Mouse (Mus musculus) limb, embryonic 15.5 days (tissue): ENCODE measurements at regions not wholly inside any gene's neighbourhood (a gene's known extent, or its start where the extent isn't known, plus 50 kb on each side); places are given as distances from the start of the nearest gene placed in this dataset.

Experiments
- ATAC-seq: fragments of 200-750 bp; cut with Nextera tagmentation; 2 replicates; pipeline ENCODE4 v1.8.0; 2017; ENCODE audit warnings: low read depth, moderate TSS enrichment; ENCODE audit not compliant: insufficient number of reproducible peaks, low FRiP score, low TSS enrichment
- H3K27ac ChIP-seq: fragments of 300-500 bp; sonication (generic); 2 replicates; pipeline ENCODE4 v1.5.1; 2015; ENCODE audit warnings: moderate library complexity, mild to moderate bottlenecking, inconsistent platforms
- H3K27me3 ChIP-seq: fragments of 300-500 bp; sonication (generic); 2 replicates; pipeline ENCODE4 v1.6.1; 2015; ENCODE audit warnings: inconsistent platforms
- H3K36me3 ChIP-seq: fragments of 300-500 bp; sonication (generic); 2 replicates; pipeline ENCODE4 v1.6.1; 2015; ENCODE audit warnings: inconsistent platforms
- H3K4me1 ChIP-seq: fragments of 300-500 bp; sonication (generic); 2 replicates; pipeline ENCODE4 v1.6.1; 2015; ENCODE audit warnings: inconsistent platforms
- H3K4me2 ChIP-seq: fragments of 300-500 bp; sonication (generic); 2 replicates; pipeline ENCODE4 v1.6.1; 2015; ENCODE audit warnings: mild to moderate bottlenecking, inconsistent platforms
- H3K4me3 ChIP-seq: fragments of 300-500 bp; sonication (generic); 2 replicates; pipeline ENCODE4 v1.5.1; 2015; ENCODE audit warnings: mild to moderate bottlenecking, inconsistent platforms
- H3K9ac ChIP-seq: fragments of 300-500 bp; sonication (generic); 2 replicates; pipeline ENCODE4 v1.6.1; 2015; ENCODE audit warnings: inconsistent platforms
- H3K9me3 ChIP-seq: fragments of 300-500 bp; sonication (generic); 2 replicates; pipeline ENCODE4 v1.6.1; 2016; ENCODE audit warnings: inconsistent platforms
- WGBS: fragments of 180-500 bp; shearing (Covaris S2); methylation state at CpG from one replicate; pipeline ENCODE4 v1.1.7; 2015; 5-methylcytosine and 5-hydroxymethylcytosine counted together

DNA sequence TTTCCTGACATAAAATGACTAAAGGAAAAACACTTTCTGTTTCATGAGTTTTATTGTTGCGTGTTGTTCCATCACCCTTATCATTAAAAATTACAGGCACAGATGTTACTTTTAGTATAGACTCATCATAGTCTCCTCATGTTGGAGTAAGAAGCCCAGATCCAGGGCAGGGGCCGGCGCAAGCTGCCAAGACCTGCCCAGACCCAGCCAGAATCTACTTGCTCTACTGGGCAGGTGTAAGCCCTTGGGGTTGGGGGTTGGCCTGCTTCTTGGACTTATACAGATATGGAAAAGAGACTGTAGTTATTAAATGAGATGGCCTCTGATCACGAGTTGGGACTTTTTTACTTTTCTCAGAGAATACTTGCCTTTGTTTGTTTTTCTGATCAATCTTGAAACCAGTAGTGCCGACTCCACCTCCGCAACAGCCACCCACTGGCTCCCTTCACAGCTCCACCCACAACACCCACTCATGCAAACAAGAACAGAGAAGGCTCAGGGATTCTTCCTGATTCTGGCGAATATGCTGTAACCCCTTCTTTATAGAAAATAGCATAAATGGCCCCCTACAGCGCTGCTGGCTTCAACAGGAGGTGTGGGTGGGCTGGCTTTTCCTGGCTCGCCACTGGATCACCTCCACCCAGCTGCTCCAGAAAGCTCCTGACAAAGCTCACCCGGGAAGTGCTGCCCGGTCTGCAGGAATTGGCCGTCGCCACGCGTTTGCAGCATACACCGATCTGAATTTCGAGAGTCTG is 689.9 kb upstream of the Car8 start:
- no peak for ATAC-seq
- Histone ChIP-seq H3K9me3 (no peaks in the 10 kb centered on the region), H3K36me3 (no peaks in the 10 kb centered on the region), H3K4me1 (peaks cover 4% of the 10 kb centered on the region; the same call in 1 of the 2 replicates), H3K27ac (no peak overlapping the region), H3K27me3 (no peaks in the 10 kb centered on the region), H3K9ac (no peak overlapping the region), H3K4me3 (no peak overlapping the region), H3K4me2 (no peak overlapping the region)
- WGBS: 57% methylated on average over 17 of the region's 17 CpGs

DNA sequence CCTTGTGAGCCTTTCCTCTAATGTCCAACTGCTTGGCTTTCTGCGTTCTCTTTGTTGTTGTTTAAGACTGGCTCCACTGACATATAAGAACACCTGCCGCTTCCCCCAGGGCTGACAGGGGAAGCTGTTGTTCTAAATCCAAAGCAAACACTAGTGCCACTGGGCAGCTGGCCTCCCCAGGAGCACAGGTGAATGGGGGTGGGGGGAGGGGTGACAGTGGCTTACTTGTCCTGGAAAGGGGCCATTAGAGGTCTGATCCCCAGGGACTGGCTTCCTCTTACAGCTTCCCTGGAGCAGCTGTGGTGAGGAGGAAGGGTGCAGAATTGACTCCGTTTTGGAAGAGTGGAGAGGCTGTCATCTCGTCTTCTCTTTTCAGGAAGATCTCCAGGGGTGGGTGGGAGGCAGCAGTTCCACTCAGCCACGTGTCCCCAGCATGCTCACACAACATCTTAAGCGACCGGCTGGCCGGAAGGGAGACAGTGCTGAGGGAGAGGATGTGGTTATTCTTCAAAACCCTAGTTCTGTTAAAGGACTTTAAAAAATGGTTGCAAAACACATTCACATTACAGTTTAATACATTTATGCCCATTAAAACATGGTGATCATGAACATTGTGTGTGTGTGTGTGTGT is 688.5 kb upstream of the Car8 start:
- no peak overlapping the region for H3K27ac ChIP-seq
- 0 out of 2 replicates have a peak, but pooled peaks cover 7% of the 10 kb centered on the region for H3K27me3 ChIP-seq
- H3K4me2 ChIP-seq: no peak overlapping the region
- no peaks in the 10 kb centered on the region for H3K9me3 ChIP-seq
- 39% methylated on average over 8 of the region's 8 CpGs for WGBS
- no peak overlapping the region for H3K4me3 ChIP-seq
- H3K9ac ChIP-seq: no peak overlapping the region
- H3K36me3 ChIP-seq: no peaks in the 10 kb centered on the region
- no peak for ATAC-seq
- H3K4me1 ChIP-seq: peaks cover 4% of the 10 kb centered on the region; the same call in 1 of the 2 replicates

DNA sequence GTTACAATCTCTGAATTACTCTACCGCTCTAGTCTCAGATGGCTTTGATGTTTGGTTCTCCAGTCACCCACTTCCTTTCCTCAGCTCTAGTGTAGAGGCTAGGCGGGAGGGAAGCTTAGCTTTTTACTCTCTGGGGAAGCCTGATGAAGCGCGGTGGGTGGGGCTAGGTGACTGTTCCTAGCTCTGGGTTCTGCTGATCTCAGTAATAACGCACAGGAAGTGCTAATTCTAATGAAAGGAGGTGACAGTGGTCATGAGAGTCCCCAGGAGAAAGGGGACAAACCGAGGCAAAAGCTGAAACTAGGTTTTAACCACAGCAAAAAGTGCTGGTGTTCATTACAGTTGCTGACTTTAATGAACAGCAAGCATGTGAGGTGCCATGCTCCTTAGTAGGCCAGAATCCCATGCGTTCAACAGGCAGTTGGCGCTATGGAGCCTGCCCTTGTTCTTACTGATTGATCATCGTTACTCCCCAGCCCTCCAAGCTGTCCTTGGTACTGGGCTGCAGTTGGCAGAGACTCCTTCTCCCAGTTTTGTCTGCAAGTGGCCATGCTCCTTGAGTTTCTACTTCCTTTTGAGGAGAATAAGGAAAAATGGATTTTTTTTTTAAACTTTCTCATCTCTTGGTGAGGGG is 687.9 kb upstream of the Car8 start:
- ATAC-seq: no peak
- no peak overlapping the region for H3K4me2 ChIP-seq
- peaks cover 10% of the 10 kb centered on the region for H3K4me1 ChIP-seq
- H3K27me3 ChIP-seq: peaks cover 9% of the 10 kb centered on the region; the same call in 1 of the 2 replicates
- 42% methylated on average over 9 of the region's 9 CpGs for WGBS
- H3K36me3 ChIP-seq: no peaks in the 10 kb centered on the region
- H3K9me3 ChIP-seq: no peaks in the 10 kb centered on the region
- H3K27ac ChIP-seq: no peak overlapping the region
- no peak overlapping the region for H3K9ac ChIP-seq
- no peak overlapping the region for H3K4me3 ChIP-seq

DNA sequence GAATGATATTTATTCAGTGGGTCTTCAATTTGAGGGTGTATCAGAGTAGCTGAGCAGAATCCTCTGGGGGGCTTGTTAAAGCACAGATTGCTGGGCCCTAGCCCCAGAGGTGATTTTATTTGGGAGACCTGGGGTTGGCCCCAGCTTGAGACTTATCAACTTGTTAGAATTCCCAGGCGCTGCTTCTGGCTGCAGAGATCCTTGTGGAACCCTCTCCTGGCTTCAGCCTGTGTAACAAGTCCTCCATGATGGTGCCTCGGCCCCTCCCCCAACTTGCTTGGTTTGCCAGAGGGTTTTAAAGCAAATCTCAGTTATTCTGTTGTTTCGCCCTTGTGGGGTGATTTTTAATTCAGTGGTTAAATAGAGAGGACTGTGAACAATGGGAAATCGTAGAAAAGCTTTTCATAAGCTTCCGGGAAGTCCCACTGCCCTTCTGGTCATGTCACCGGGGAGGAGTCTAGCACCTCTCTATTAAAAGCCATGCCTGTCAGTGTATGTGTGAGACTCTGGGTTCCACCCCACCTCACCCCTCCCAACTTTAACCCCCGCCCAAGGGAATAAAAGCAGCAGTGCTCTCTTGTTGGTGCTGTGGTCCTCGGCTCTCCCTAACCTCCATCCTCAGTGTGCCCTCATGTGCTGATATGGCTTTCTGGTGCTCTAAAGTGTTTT is 684.0 kb upstream of the Car8 start:
- peaks cover 13% of the 10 kb centered on the region for H3K4me1 ChIP-seq

DNA sequence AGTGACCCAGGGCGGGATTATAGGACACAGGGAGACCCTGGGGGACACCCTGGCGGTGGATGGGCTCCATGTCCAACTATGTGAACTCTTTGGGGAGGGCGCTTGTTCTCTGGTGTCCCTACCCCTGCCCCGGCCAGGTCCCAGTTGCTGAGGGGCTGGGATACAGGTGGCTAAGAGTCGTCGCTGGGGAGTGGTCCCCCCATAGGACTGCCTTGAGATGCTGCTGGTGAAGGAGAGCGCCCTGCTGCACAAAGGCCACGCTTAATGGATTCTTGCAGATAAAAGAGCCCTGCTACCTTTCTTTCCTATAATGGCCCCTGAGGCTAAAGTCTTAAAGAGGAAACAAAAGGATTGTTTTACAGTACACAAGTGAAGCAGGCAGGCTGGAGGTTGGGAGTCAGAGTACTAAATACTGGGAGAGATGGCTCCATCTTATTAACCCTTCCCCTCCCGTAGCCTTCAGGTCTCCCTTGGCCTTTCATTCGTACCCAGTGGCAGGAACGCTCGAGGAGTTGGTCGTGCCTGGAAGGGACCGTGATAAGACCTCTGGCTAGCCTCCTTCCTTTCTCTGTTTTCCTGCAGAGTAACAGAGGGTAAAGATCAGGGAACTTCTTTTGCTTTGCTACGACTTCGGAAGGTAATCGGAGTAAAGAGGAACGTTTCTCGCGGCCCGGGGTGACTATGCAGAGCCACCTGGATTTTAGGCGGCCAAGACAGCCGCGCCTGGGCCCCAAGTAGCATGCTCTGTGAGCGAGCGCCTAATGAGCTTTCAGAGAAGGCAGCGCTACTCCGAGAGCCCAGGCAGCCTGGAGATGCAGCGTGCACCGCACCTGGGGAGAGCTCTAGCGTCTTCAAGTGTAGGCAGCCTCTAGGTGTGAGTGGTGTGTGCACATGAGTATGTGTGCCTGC is 682.9 kb upstream of the Car8 start:
- ATAC-seq: no peak
- H3K4me3 ChIP-seq: peak overlapping the region; percentile 15; the same call in 1 of the 2 replicates
- H3K36me3 ChIP-seq: no peaks in the 10 kb centered on the region
- H3K9ac ChIP-seq: no peak overlapping the region
- peaks cover 16% of the 10 kb centered on the region for H3K27me3 ChIP-seq
- no peaks in the 10 kb centered on the region for H3K9me3 ChIP-seq
- peaks cover 12% of the 10 kb centered on the region for H3K4me1 ChIP-seq
- H3K27ac ChIP-seq: no peak overlapping the region
- 15% methylated on average over 31 of the region's 31 CpGs for WGBS
- H3K4me2 ChIP-seq: peak overlapping the region; percentile 42

More for the DNA sequence above, 684.0 kb upstream of the Car8 start:
- Histone ChIP-seq H3K4me2 (no peak overlapping the region), H3K36me3 (no peaks in the 10 kb centered on the region), H3K27me3 (peaks cover 16% of the 10 kb centered on the region), H3K9me3 (no peaks in the 10 kb centered on the region), H3K9ac (no peak overlapping the region), H3K4me3 (no peak overlapping the region), H3K27ac (no peak overlapping the region)
- ATAC-seq: no peak
- WGBS: 55% methylated on average over 8 of the region's 8 CpGs

DNA sequence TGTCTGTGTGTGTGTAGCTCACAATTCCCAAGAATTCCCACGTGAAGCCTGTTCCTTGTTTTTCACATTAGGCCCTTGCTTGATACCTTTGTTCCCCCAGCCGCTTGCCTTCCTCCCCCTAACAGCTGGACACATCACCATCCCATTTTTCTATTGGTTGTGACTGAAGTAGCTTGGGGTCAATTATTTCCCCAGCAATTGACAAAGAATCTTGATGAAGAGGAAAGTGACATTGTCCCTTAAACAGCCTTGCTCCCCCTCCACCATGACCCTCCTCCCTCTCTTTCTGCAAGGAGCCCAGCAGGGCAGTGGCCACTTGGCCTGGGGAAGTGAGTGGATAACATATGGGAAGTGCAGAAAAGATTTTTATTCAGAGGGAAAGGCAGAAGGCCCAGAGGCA is 681.5 kb upstream of the Car8 start:
- WGBS: 60% methylated on average over 2 of the region's 2 CpGs
- no peak for ATAC-seq
- H3K36me3 ChIP-seq: no peaks in the 10 kb centered on the region
- peaks cover 16% of the 10 kb centered on the region for H3K27me3 ChIP-seq
- H3K9ac ChIP-seq: no peak overlapping the region
- H3K4me3 ChIP-seq: no peak overlapping the region
- H3K9me3 ChIP-seq: no peaks in the 10 kb centered on the region
- H3K27ac ChIP-seq: no peak overlapping the region
- H3K4me1 ChIP-seq: peaks cover 9% of the 10 kb centered on the region
- no peak overlapping the region for H3K4me2 ChIP-seq

DNA sequence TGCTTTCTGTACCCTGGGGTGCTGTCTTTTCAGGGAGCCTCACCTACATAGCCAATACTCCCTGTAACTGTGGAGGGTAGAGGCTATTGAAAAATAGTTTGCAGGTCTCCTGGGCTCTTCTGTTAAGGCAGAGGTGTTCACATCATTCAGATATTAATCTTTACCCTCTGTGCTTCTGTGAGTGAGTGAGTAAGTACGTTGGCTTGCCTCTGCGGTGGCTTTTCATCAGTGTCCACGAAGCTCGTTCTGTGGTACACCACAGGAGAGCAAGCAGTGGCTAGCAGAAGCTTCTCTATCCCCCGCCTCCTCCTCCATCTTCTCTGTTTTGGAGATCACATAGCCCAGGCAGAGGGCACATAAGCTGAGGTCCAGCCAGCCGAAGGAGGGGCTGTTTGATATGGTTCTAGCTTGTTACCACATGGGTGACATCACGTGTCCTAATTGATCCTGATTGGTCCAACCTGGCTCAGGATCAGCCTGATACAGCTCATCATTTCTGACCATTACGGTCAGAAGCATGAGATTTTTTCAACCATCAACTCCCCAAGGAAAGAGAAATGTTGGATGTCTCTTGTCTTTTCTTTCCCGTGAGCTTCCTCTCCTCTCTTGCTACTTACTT is 680.6 kb upstream of the Car8 start:
- Histone ChIP-seq H3K9ac (no peak overlapping the region), H3K4me3 (no peak overlapping the region), H3K4me1 (peaks cover 9% of the 10 kb centered on the region), H3K36me3 (no peaks in the 10 kb centered on the region), H3K4me2 (no peak overlapping the region), H3K9me3 (no peaks in the 10 kb centered on the region), H3K27ac (no peak overlapping the region), H3K27me3 (peaks cover 16% of the 10 kb centered on the region)
- 79% methylated on average over 9 of the region's 9 CpGs for WGBS
- ATAC-seq: no peak
